ENCODE assay signal across 8 mouse cellular contexts in the genomic region with DNA sequence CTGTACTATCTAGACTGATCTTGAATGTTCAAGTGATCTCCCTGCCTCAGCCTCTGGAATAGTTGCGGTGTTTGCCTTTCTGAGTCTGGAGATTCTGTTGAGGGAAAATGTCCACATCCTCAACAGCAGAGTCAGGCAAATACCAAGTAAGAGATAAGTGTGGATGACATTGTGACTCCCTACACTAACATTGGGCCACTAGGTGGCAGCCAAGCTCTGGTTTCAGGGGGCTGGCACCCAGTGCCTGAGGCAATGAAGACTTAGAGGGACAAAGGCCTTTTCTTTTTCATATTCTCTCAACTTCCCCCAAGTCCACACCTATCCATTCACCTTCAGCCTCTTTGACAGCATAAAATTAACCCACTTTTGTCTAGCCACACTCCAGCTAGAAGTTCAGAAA. TPM values are rescaled to one million over a fixed set of nuclear protein-coding genes. Genes with fewer than 3 reads are reported as not detected.
DNase-seq lines count a peak whose midpoint lies in the region; ATAC-seq and TF ChIP-seq lines count a peak whose summit lies in the region.

No protein-coding gene starts in this region.

- H3K4me3 ChIP-seq in kidney, embryonic 15.5 days (replicated peaks), result no peak overlapping the region
- no peak overlapping the region for H3K4me3 ChIP-seq in cortical plate, adult 2 months (ENCODE audit: insufficient read depth, low read length)
- H3K4me3 ChIP-seq in intestine, embryonic 15.5 days (replicated peaks), result no peak overlapping the region
- H3K4me3 ChIP-seq in midbrain, embryonic 13.5 days (replicated peaks), result no peak overlapping the region

- no peak overlapping the region for H3K4me2 ChIP-seq in kidney, embryonic 15.5 days
- no peak overlapping the region for H3K4me2 ChIP-seq in intestine, embryonic 15.5 days (replicated peaks)
- H3K4me2 ChIP-seq in midbrain, embryonic 13.5 days (replicated peaks), result no peak overlapping the region

- H3K9me3 ChIP-seq in kidney, embryonic 15.5 days (replicated peaks), result no peaks in the 10 kb centered on the region
- H3K9me3 ChIP-seq in intestine, embryonic 15.5 days, result no peaks in the 10 kb centered on the region
- H3K9me3 ChIP-seq in midbrain, embryonic 13.5 days, result no peaks in the 10 kb centered on the region

- DNase-seq in kidney, adult 11 months, result peak; percentile 74
- DNase-seq in gastrocnemius, postnatal 25 days, result peak; percentile 45
- peak; percentile 74 for DNase-seq in left cerebral cortex, postnatal 36 days (ENCODE audit: low spot score in 2 of 2)
- peak; percentile 47 to 83 for DNase-seq in spleen, adult 18-20 months

- ATAC-seq in kidney, embryonic 15.5 days (replicated peaks; ENCODE audit: low FRiP score), result no peak; the same call in 1 of the 2 replicates
- peak; percentile 77 for ATAC-seq in intestine, embryonic 15.5 days
- peak; percentile 80 for ATAC-seq in midbrain, embryonic 13.5 days

- TF ChIP-seq CTCF in cortical plate, adult 2 months (IDR thresholded peaks at IDR 0.05; ENCODE audit: extremely low read depth, insufficient read depth, low read length), result peak; percentile 92

- H3K27me3 ChIP-seq in kidney, embryonic 15.5 days, result no peaks in the 10 kb centered on the region
- no peaks in the 10 kb centered on the region for H3K27me3 ChIP-seq in intestine, embryonic 15.5 days (replicated peaks)
- H3K27me3 ChIP-seq in midbrain, embryonic 13.5 days, result no peaks in the 10 kb centered on the region

- intact Hi-C loops in left cerebral cortex, postnatal 36 days (cut with DNase I), result loop anchor here (2.0 to 10.0 kb wide), 2 partner anchors 42 to 312 kb away; a partner anchor contains a TSS

- H3K27ac ChIP-seq in kidney, embryonic 15.5 days, result no peak overlapping the region
- H3K27ac ChIP-seq in cortical plate, adult 2 months (ENCODE audit: insufficient read depth, low read length), result no peak overlapping the region
- no peak overlapping the region for H3K27ac ChIP-seq in intestine, embryonic 15.5 days
- H3K27ac ChIP-seq in midbrain, embryonic 13.5 days, result no peak overlapping the region

- no peak for TF ChIP-seq POLR2A in cortical plate, adult 2 months (IDR thresholded peaks at IDR 0.05; ENCODE audit: extremely low read depth, insufficient read depth, low read length)

- no peaks in the 10 kb centered on the region for H3K4me1 ChIP-seq in kidney, embryonic 15.5 days
- H3K4me1 ChIP-seq in cortical plate, adult 2 months (ENCODE audit: control insufficient read depth, insufficient read depth, low read length), result no peaks in the 10 kb centered on the region
- no peaks in the 10 kb centered on the region for H3K4me1 ChIP-seq in intestine, embryonic 15.5 days (replicated peaks)
- H3K4me1 ChIP-seq in midbrain, embryonic 13.5 days (replicated peaks), result no peaks in the 10 kb centered on the region

- WGBS in kidney, embryonic 15.5 days, result 24% methylated on average over 1 of the region's 1 CpGs
- WGBS in intestine, embryonic 15.5 days, result 39% methylated on average over 1 of the region's 1 CpGs
- WGBS in midbrain, embryonic 13.5 days, result 32% methylated on average over 1 of the region's 1 CpGs

- H3K9ac ChIP-seq in kidney, embryonic 15.5 days, result no peak overlapping the region
- H3K9ac ChIP-seq in intestine, embryonic 15.5 days, result no peak overlapping the region
- H3K9ac ChIP-seq in midbrain, embryonic 13.5 days (replicated peaks), result no peak overlapping the region

- H3K36me3 ChIP-seq in kidney, embryonic 15.5 days, result no peaks in the 10 kb centered on the region
- no peaks in the 10 kb centered on the region for H3K36me3 ChIP-seq in intestine, embryonic 15.5 days
- no peaks in the 10 kb centered on the region for H3K36me3 ChIP-seq in midbrain, embryonic 13.5 days

RNA-seq across cellular contexts. Expression of a gene that starts 15.6 kb away (rescaled TPM):
- polyA plus RNA-seq in kidney, embryonic 15.5 days (2015; fragmentation: Nextera tagmentation; extraction: Ambion mirVana), result 0.44 and 0.60 TPM in 2 replicates
- polyA plus RNA-seq in cortical plate, adult 2 months (2012; rRNA removed), result 2.6 and 2.9 TPM in 2 replicates
- total RNA-seq in gastrocnemius, postnatal 25 days (2021), result not detected
- 0.38 and 0.45 TPM in 2 replicates for polyA plus RNA-seq in intestine, embryonic 15.5 days (2015; fragmentation: Nextera tagmentation; extraction: Ambion mirVana)
- 1 to 10 TPM; 2.3 to 4.9 TPM for total RNA-seq in left cerebral cortex, postnatal 36 days (2021)
- polyA plus RNA-seq in midbrain, embryonic 13.5 days (2015; fragmentation: Nextera tagmentation; extraction: Ambion mirVana), result 0.52 and 0.67 TPM in 2 replicates

RNA-seq across cellular contexts. Expression of a gene that starts 20.3 kb away (rescaled TPM):
- 35.5 and 37.0 TPM in 2 replicates for polyA plus RNA-seq in kidney, embryonic 15.5 days (2015; fragmentation: Nextera tagmentation; extraction: Ambion mirVana)
- 28.7 and 29.3 TPM in 2 replicates for polyA plus RNA-seq in cortical plate, adult 2 months (2012; rRNA removed)
- total RNA-seq in gastrocnemius, postnatal 25 days (2021), result 10 to 100 TPM; 13.1 to 16.9 TPM
- 31.1 and 31.2 TPM in 2 replicates for polyA plus RNA-seq in intestine, embryonic 15.5 days (2015; fragmentation: Nextera tagmentation; extraction: Ambion mirVana)
- total RNA-seq in left cerebral cortex, postnatal 36 days (2021), result 10 to 100 TPM; 26.9 to 27.5 TPM
- 46.6 and 49.3 TPM in 2 replicates for polyA plus RNA-seq in midbrain, embryonic 13.5 days (2015; fragmentation: Nextera tagmentation; extraction: Ambion mirVana)

RNA-seq across cellular contexts. Expression of a gene that starts 32.1 kb away (rescaled TPM):
- 1.4 and 2.0 TPM in 2 replicates for polyA plus RNA-seq in kidney, embryonic 15.5 days (2015; fragmentation: Nextera tagmentation; extraction: Ambion mirVana)
- polyA plus RNA-seq in cortical plate, adult 2 months (2012; rRNA removed), result 38.4 and 39.0 TPM in 2 replicates
- total RNA-seq in gastrocnemius, postnatal 25 days (2021), result 1 to 10 TPM; 5.6 TPM
- 4.2 and 4.6 TPM in 2 replicates for polyA plus RNA-seq in intestine, embryonic 15.5 days (2015; fragmentation: Nextera tagmentation; extraction: Ambion mirVana)
- 10 to 100 TPM; 53.7 to 58.3 TPM for total RNA-seq in left cerebral cortex, postnatal 36 days (2021)
- 1.4 and 1.7 TPM in 2 replicates for polyA plus RNA-seq in midbrain, embryonic 13.5 days (2015; fragmentation: Nextera tagmentation; extraction: Ambion mirVana)

RNA-seq across cellular contexts. Expression of a gene that starts 42.0 kb away (rescaled TPM):
- 105 and 112 TPM in 2 replicates for polyA plus RNA-seq in kidney, embryonic 15.5 days (2015; fragmentation: Nextera tagmentation; extraction: Ambion mirVana)
- 243 and 244 TPM in 2 replicates for polyA plus RNA-seq in cortical plate, adult 2 months (2012; rRNA removed)
- total RNA-seq in gastrocnemius, postnatal 25 days (2021), result 10 to 100 TPM; 15.1 to 19.6 TPM
- polyA plus RNA-seq in intestine, embryonic 15.5 days (2015; fragmentation: Nextera tagmentation; extraction: Ambion mirVana), result 147 and 154 TPM in 2 replicates
- total RNA-seq in left cerebral cortex, postnatal 36 days (2021), result 100 to 1,000 TPM; 128 to 155 TPM
- 30.3 and 32.0 TPM in 2 replicates for polyA plus RNA-seq in midbrain, embryonic 13.5 days (2015; fragmentation: Nextera tagmentation; extraction: Ambion mirVana)
